Mouse (Mus musculus) activated CD4-positive, CD25-positive, alpha-beta regulatory T cell, adult 4 months (primary cell): Measurements from ENCODE around the gene Ajm1. TPM values are rescaled to one million over a fixed set of nuclear protein-coding genes. Genes with fewer than 3 reads are reported as not detected.
A peak's percentile ranks its signal among the peaks of the same experiment; 100 is the strongest.
"Not testable (repeated sequence)": the region's sequence is repeated elsewhere in the genome, so short reads cannot be mapped to it uniquely, and the experiment has no call there.

ENCODE experiments used
- ATAC-seq: one replicate; pipeline ENCODE4 v1.8.0; 2017
- polyA plus RNA-seq, 2 experiments: library from polyadenylated mRNA; unstranded; fragments of 100-300 nt; shearing (Covaris generic); gene quantifications; one replicate each; pipeline ENCODE4 v1.2.1; 2017

Ajm1 gene
- polyA plus RNA-seq, 2 experiments from 2014 or later, result 0.07 TPM; not detected in 1

DNA sequence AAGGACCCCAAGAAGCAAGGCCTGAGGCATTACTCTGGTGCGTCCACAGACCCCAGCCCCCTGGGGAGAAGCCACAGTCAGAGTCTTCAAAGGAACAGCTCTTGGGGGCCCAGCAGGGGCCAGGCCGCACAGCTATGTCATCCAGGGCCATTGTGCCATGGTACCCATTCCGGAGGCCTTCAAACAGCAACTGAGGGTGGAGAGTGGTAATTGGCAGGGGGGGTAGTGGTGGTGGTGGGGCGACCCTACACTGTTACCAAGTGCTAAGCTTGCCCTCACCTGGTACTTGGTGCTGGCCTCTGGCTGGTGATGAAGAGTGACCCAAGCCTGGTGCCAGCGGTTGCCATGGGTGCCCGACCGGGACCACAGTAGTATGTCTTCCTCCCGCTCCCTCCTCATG, 15.8 kb downstream of the Ajm1 start:
- no peak for ATAC-seq

GRCm38 (mm10) chr2:25561946-25562345, 19.6 kb downstream of the Ajm1 start:
- no peak for ATAC-seq

DNA sequence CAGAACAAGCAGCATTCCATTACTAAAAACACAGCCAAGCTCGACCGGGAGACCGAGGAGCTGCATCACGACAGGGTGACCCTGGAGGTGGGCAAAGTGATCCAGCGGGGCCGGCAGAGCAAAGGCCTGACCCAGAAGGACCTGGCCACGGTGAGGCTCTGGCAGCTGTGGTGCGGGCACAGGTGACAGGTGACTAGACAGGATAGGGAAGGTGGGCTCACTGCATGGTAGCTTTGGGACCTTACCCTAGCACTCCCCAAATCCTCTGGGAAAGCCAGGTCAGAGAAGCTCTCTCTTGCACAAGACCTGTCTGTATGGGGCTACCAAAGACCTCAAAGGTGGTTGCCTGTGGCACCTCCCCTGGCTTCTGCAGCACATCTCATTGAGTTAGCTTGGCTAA, 21.0 kb downstream of the Ajm1 start:
- no peak for ATAC-seq

GRCm38 (mm10) chr2:25558774-25559173, 22.8 kb downstream of the Ajm1 start:
- ATAC-seq, result no peak

- ATAC-seq, result peak; percentile 55
Measured at GRCm38 (mm10) chr2:25557964-25558360, 23.6 kb downstream of the Ajm1 start.

GRCm38 (mm10) chr2:25557221-25557963, 24.2 kb downstream of the Ajm1 start, which contains the start of gene Edf1:
Gene Edf1 (plus strand): TSS chr2:25557847.
- peak; percentile 95 for ATAC-seq

DNA sequence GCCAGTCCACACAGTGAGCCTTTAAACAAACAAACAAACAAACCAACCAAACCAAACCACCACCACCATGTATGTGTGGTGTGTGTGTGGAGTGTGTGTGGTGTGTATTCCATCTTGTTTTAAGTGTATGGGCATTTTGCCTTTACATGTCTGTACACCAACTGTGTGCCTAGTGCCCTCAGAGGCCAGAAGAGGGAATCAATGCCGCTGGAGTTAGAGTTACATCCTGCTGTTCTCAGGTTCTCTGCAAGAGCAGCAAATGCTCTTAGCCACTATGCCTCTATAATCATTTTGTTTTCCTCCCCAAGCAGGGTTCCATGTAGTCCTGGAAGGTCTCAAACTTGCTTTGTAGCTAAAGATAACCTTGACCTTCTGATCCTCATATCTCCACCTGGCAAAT, 25.3 kb downstream of the Ajm1 start:
- ATAC-seq, result no peak

GRCm38 (mm10) chr2:25555479-25555878, 26.1 kb downstream of the Ajm1 start:
- not testable (repeated sequence) for ATAC-seq

DNA sequence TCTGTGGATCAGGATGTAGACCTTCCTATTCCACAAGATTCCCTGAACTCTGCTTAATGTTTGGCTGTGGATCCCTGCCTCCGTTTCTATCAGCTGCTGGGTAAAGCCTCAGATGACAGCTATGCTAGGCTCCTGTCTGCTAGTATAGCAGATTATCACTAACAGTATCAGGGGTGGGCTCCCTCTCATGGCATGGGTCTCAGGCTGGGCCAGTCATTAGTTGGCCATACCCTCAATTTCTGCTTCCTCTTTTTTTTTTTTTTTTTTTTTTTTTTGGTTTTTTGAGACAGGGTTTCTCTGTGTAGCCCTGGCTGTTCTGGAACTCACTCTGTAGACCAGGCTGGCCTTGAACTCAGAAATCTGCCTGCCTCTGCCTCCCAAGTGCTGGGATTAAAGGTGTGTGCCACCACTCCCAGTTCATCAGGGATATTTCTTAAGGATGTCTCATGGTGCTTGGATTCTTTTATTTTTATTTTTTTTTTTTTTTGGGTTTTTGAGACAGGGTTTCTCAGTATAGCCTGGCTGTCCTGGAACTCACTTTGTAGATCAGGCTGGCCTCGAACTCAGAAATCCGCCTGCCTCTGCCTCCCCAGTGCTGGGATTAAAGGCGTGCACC, 28.3 kb downstream of the Ajm1 start:
- not testable (repeated sequence) for ATAC-seq

DNA sequence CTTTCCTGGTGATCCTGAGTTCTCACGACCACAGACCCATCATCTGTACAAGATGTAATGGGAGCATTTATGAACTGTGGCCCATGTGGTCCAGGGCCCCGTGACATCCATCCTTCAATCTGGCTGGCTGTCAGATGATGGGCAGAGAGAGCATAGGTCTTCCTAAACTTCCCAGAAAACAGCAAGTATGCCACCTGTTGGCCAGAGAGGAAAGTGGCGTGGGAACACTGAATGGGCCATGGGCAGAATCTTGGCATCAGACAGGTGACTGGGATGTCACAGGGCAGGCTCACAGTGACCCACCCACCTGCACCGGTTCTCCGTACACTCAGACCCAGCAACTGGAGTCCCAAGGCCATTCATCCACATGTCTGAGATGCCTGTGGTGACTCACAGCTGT, 30.4 kb downstream of the Ajm1 start:
- ATAC-seq, result no peak

GRCm38 (mm10) chr2:25549021-25549991, 32.3 kb downstream of the Ajm1 start:
- ATAC-seq, result peak; percentile 71

- peak; percentile 84 for ATAC-seq
Measured at GRCm38 (mm10) chr2:25546811-25547491, 34.6 kb downstream of the Ajm1 start, which contains the start of gene Traf2. Gene Traf2 (minus strand): TSS chr2:25546940.

DNA sequence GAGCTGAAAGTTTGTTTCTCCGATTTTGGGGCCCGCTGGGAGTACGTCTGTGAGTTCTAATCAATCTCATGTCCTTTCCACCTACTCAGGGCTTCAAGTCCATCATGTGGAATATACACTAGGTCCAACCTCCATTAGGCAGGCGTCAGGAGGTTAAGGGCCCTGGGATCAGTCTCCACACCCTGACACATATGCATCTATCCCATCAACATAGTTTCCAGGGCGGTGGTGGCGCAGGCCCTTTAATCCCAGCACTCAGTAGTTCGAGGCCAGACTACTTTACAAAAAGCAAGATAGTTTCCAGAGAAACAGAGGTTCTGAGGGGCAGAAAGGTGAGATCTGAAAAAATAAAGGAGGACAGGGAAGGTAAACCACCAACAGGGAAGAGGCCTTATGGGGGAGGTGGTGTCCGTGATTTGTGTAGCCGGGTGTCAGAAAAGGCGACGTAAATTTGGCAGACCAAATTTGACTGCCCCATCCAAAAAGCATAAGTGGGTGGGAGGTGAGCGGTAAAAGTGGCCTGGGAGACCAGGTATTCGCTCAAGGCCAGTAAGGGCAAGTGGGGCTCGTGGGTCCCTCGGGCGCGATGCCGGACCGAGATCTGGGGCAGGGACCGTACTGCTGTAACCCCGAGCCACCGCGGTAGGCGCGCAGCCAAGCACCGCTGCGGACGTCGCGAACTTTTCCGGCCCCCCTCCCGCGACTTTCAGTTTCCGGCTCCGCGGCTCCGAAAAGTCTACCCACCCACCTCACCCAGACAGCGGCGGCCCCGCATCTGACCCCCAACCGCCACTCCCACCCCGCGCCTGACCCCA, 35.4 kb downstream of the Ajm1 start:
- peak; percentile 5 for ATAC-seq

- no peak for ATAC-seq
Measured at GRCm38 (mm10) chr2:25541644-25542367, 39.8 kb downstream of the Ajm1 start.

GRCm38 (mm10) chr2:25540541-25540948, 41.0 kb downstream of the Ajm1 start:
- ATAC-seq, result no peak

DNA sequence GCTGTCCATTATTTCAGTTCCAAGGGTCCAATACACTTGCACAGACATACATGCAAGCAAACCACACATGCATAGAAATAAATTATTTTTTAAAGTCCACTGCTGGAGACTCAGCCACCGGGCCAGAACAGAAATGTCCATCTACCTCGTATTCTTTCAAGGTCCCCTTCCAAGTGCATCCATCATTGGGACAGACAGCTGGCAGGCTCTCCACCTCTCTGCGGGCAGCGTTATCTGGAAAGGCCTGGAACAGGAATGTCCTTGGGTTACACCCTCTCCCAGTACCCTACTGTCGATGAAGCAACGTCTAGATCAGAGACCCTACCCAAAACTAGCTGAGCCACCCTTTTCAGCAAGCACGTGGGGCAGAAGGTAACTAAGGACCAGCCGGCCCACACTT, 45.0 kb downstream of the Ajm1 start:
- no peak for ATAC-seq

- no peak for ATAC-seq
Measured at GRCm38 (mm10) chr2:25534866-25535182, 46.7 kb downstream of the Ajm1 start.

DNA sequence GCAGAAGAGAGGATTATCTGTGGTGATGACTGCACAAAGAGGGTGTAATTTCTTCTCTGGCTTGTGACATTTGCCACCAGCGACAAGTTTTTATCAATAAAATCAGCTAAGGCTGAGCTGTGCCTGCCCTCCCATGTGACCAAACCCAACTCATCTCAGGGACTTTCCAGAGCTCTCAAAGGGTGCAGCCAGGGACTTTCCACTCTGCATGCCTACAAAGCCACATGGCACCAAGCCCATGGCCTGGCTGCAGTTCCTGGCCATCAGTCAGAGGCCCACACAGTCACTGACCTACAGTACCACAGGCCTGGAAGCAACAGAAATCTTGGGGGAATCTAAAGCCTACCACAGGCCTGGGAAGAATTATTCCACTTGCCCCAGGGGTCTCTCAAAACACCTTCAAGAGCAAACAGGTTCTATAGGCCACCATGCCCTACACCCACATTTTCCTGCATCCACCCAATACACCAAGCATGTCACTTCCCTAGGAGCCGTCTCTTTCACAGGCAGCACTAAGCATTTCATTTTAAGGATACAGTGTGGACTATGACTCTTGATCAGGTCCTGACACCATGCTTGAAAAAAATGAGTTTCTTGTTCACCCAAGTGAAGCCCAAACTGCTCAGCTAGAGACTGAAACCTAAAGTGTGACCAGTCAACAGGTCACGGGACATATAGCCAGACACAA, 47.2 kb downstream of the Ajm1 start:
- peak; percentile 90 for ATAC-seq

GRCm38 (mm10) chr2:25533707-25534106, 47.9 kb downstream of the Ajm1 start:
- peak; percentile 25 for ATAC-seq
